Mouse (Mus musculus): ENCODE measurements around the gene Slc4a4. TPM values are rescaled to one million over a fixed set of nuclear protein-coding genes. Genes with fewer than 3 reads are reported as not detected.

Slc4a4 gene
- polyA plus RNA-seq, 1 experiment from 2014 or later: 0.70 TPM

GRCm38 (mm10) chr5:88887556-88888412, 1.2 kb downstream of the Slc4a4 start:
- Histone ChIP-seq H3K9me3 (replicated peaks) (no peaks in the 10 kb centered on the region), H3K36me3 (no peaks in the 10 kb centered on the region), H3K27ac (no peak overlapping the region), H3K27me3 (peaks cover 58% of the 10 kb centered on the region), H3K9ac (peak overlapping the region; percentile 59), H3K4me1 (replicated peaks) (peaks cover 9% of the 10 kb centered on the region; the same call in 1 of the 2 replicates), H3K4me3 (replicated peaks) (peak overlapping the region; percentile 62), H3K4me2 (peak overlapping the region; percentile 67)
- ATAC-seq (ENCODE audit: low read depth) (peak; percentile 28; the same call in 1 of the 2 replicates), DNase-seq (no peak)
- 2% methylated on average over 29 of the region's 29 CpGs for WGBS (ENCODE audit: insufficient replicate concordance)

- Histone ChIP-seq H3K36me3 (no peaks in the 10 kb centered on the region), H3K9ac (no peak overlapping the region), H3K27ac (no peak overlapping the region), H3K27me3 (peaks cover 58% of the 10 kb centered on the region), H3K4me2 (peak overlapping the region; percentile 67), H3K4me1 (replicated peaks) (peaks cover 9% of the 10 kb centered on the region; the same call in 1 of the 2 replicates), H3K9me3 (replicated peaks) (no peaks in the 10 kb centered on the region), H3K4me3 (replicated peaks) (peak overlapping the region; percentile 62; the same call in 1 of the 2 replicates)
- ATAC-seq (ENCODE audit: low read depth) (no peak), DNase-seq (no peak)
- WGBS (ENCODE audit: insufficient replicate concordance): 19% methylated on average over 8 of the region's 8 CpGs
Observed at GRCm38 (mm10) chr5:88888413-88888700, 1.7 kb downstream of the Slc4a4 start.

GRCm38 (mm10) chr5:88889326-88889725, 2.7 kb downstream of the Slc4a4 start:
- H3K9ac ChIP-seq: no peak overlapping the region
- no peak overlapping the region for H3K27ac ChIP-seq
- DNase-seq (no peak), ATAC-seq (ENCODE audit: low read depth) (no peak)
- 23% methylated on average over 4 of the region's 4 CpGs for WGBS (ENCODE audit: insufficient replicate concordance)
- no peak overlapping the region for H3K4me3 ChIP-seq (replicated peaks)
- peaks cover 9% of the 10 kb centered on the region; the same call in 1 of the 2 replicates for H3K4me1 ChIP-seq (replicated peaks)
- no peaks in the 10 kb centered on the region for H3K9me3 ChIP-seq (replicated peaks)
- no peak overlapping the region for H3K4me2 ChIP-seq
- H3K27me3 ChIP-seq: peaks cover 56% of the 10 kb centered on the region
- no peaks in the 10 kb centered on the region for H3K36me3 ChIP-seq

GRCm38 (mm10) chr5:88890146-88890545, 3.5 kb downstream of the Slc4a4 start:
- ATAC-seq (ENCODE audit: low read depth) (no peak), DNase-seq (no peak)
- no peaks in the 10 kb centered on the region for H3K36me3 ChIP-seq
- peaks cover 9% of the 10 kb centered on the region; the same call in 1 of the 2 replicates for H3K4me1 ChIP-seq (replicated peaks)
- WGBS (ENCODE audit: insufficient replicate concordance): 62% methylated on average over 4 of the region's 4 CpGs
- H3K27ac ChIP-seq: no peak overlapping the region
- H3K4me2 ChIP-seq: no peak overlapping the region
- H3K9ac ChIP-seq: no peak overlapping the region
- H3K9me3 ChIP-seq (replicated peaks): no peaks in the 10 kb centered on the region
- peaks cover 47% of the 10 kb centered on the region for H3K27me3 ChIP-seq
- no peak overlapping the region for H3K4me3 ChIP-seq (replicated peaks)

GRCm38 (mm10) chr5:88896574-88896973, 10.0 kb downstream of the Slc4a4 start:
- Histone ChIP-seq H3K9ac (no peak overlapping the region), H3K36me3 (no peaks in the 10 kb centered on the region), H3K27ac (no peak overlapping the region), H3K9me3 (replicated peaks) (0 out of 2 replicates have a peak, but pooled peaks cover 3% of the 10 kb centered on the region), H3K4me2 (no peak overlapping the region), H3K4me3 (replicated peaks) (no peak overlapping the region), H3K27me3 (no peaks in the 10 kb centered on the region), H3K4me1 (replicated peaks) (no peaks in the 10 kb centered on the region)
- ATAC-seq (ENCODE audit: low read depth) (no peak), DNase-seq (no peak)
- 69% methylated on average over 6 of the region's 6 CpGs for WGBS (ENCODE audit: insufficient replicate concordance)

GRCm38 (mm10) chr5:88903111-88903510, 16.5 kb downstream of the Slc4a4 start:
- H3K4me1 ChIP-seq (replicated peaks): no peaks in the 10 kb centered on the region
- no peak for DNase-seq
- WGBS (ENCODE audit: insufficient replicate concordance): 61% methylated on average over 4 of the region's 4 CpGs
- ATAC-seq (ENCODE audit: low read depth): no peak
- no peaks in the 10 kb centered on the region for H3K27me3 ChIP-seq
- H3K9ac ChIP-seq: no peak overlapping the region
- H3K36me3 ChIP-seq: no peaks in the 10 kb centered on the region
- H3K9me3 ChIP-seq (replicated peaks): no peaks in the 10 kb centered on the region
- no peak overlapping the region for H3K4me3 ChIP-seq (replicated peaks)
- no peak overlapping the region for H3K27ac ChIP-seq
- H3K4me2 ChIP-seq: no peak overlapping the region

- H3K4me1 ChIP-seq (replicated peaks): no peaks in the 10 kb centered on the region
- no peaks in the 10 kb centered on the region for H3K36me3 ChIP-seq
- H3K27me3 ChIP-seq: no peaks in the 10 kb centered on the region
- no peaks in the 10 kb centered on the region for H3K9me3 ChIP-seq (replicated peaks)
- H3K9ac ChIP-seq: no peak overlapping the region
- H3K4me2 ChIP-seq: no peak overlapping the region
- WGBS (ENCODE audit: insufficient replicate concordance): 50% methylated on average over 1 of the region's 1 CpGs
- H3K4me3 ChIP-seq (replicated peaks): no peak overlapping the region
- H3K27ac ChIP-seq: no peak overlapping the region
- no peak for DNase-seq
- no peak for ATAC-seq (ENCODE audit: low read depth)
Observed at GRCm38 (mm10) chr5:88903526-88903925, 16.9 kb downstream of the Slc4a4 start.

GRCm38 (mm10) chr5:88904841-88905240, 18.2 kb downstream of the Slc4a4 start:
- no peaks in the 10 kb centered on the region for H3K9me3 ChIP-seq (replicated peaks)
- H3K4me3 ChIP-seq (replicated peaks): no peak overlapping the region
- WGBS (ENCODE audit: insufficient replicate concordance): 61% methylated on average over 7 of the region's 7 CpGs
- no peak overlapping the region for H3K9ac ChIP-seq
- ATAC-seq (ENCODE audit: low read depth) (no peak), DNase-seq (no peak)
- H3K27me3 ChIP-seq: no peaks in the 10 kb centered on the region
- H3K4me2 ChIP-seq: no peak overlapping the region
- no peaks in the 10 kb centered on the region for H3K36me3 ChIP-seq
- H3K4me1 ChIP-seq (replicated peaks): no peaks in the 10 kb centered on the region
- no peak overlapping the region for H3K27ac ChIP-seq

GRCm38 (mm10) chr5:88907615-88908014, 21.0 kb downstream of the Slc4a4 start:
- Histone ChIP-seq H3K27ac (no peak overlapping the region), H3K4me1 (replicated peaks) (no peaks in the 10 kb centered on the region), H3K4me2 (no peak overlapping the region), H3K9me3 (replicated peaks) (no peaks in the 10 kb centered on the region), H3K4me3 (replicated peaks) (no peak overlapping the region), H3K27me3 (no peaks in the 10 kb centered on the region), H3K9ac (no peak overlapping the region), H3K36me3 (no peaks in the 10 kb centered on the region)
- ATAC-seq (ENCODE audit: low read depth) (no peak), DNase-seq (no peak)
- WGBS (ENCODE audit: insufficient replicate concordance): 71% methylated on average over 3 of the region's 3 CpGs

GRCm38 (mm10) chr5:88912629-88913028, 26.0 kb downstream of the Slc4a4 start:
- H3K9ac ChIP-seq: no peak overlapping the region
- H3K27ac ChIP-seq: no peak overlapping the region
- no peak for ATAC-seq (ENCODE audit: low read depth)
- WGBS (ENCODE audit: insufficient replicate concordance): 78% methylated on average over 2 of the region's 2 CpGs
- DNase-seq: no peak
- H3K4me2 ChIP-seq: no peak overlapping the region
- H3K4me3 ChIP-seq (replicated peaks): no peak overlapping the region
- no peaks in the 10 kb centered on the region for H3K9me3 ChIP-seq (replicated peaks)
- no peaks in the 10 kb centered on the region for H3K36me3 ChIP-seq
- H3K4me1 ChIP-seq (replicated peaks): peaks cover 3% of the 10 kb centered on the region; the same call in 1 of the 2 replicates
- H3K27me3 ChIP-seq: no peaks in the 10 kb centered on the region

GRCm38 (mm10) chr5:88915082-88915481, 28.5 kb downstream of the Slc4a4 start:
- WGBS (ENCODE audit: insufficient replicate concordance): 79% methylated on average over 5 of the region's 5 CpGs
- Histone ChIP-seq H3K4me3 (replicated peaks) (no peak overlapping the region), H3K9ac (no peak overlapping the region), H3K9me3 (replicated peaks) (no peaks in the 10 kb centered on the region), H3K27ac (no peak overlapping the region), H3K36me3 (no peaks in the 10 kb centered on the region), H3K4me1 (replicated peaks) (peaks cover 5% of the 10 kb centered on the region; the same call in 1 of the 2 replicates), H3K4me2 (no peak overlapping the region), H3K27me3 (no peaks in the 10 kb centered on the region)
- no peak for ATAC-seq (ENCODE audit: low read depth)
- no peak for DNase-seq

GRCm38 (mm10) chr5:88916501-88916971, 29.9 kb downstream of the Slc4a4 start:
- H3K4me2 ChIP-seq: no peak overlapping the region
- H3K4me3 ChIP-seq (replicated peaks): no peak overlapping the region
- ATAC-seq (ENCODE audit: low read depth) (no peak; the same call in 1 of the 2 replicates), DNase-seq (no peak)
- H3K9me3 ChIP-seq (replicated peaks): no peaks in the 10 kb centered on the region
- H3K27ac ChIP-seq: no peak overlapping the region
- WGBS (ENCODE audit: insufficient replicate concordance): 59% methylated on average over 9 of the region's 9 CpGs
- H3K27me3 ChIP-seq: no peaks in the 10 kb centered on the region
- H3K36me3 ChIP-seq: no peaks in the 10 kb centered on the region
- peaks cover 5% of the 10 kb centered on the region; the same call in 1 of the 2 replicates for H3K4me1 ChIP-seq (replicated peaks)
- H3K9ac ChIP-seq: no peak overlapping the region

Measured in liver, embryonic 13.5 days (tissue).